Mouse (Mus musculus) neutrophil, adult 5-6 weeks (primary cell): ENCODE data around the gene Foxp1. TPM values are rescaled to one million over a fixed set of nuclear protein-coding genes. Genes with fewer than 3 reads are reported as not detected.

Experiments
- ATAC-seq: fragments of 151-379, 151-347 bp; 2 replicates; pipeline ENCODE4 v1.8.0; 2017; ENCODE audit warnings: mild to moderate bottlenecking, moderate TSS enrichment; ENCODE audit not compliant: insufficient number of reproducible peaks, poor library complexity, low FRiP score, severe bottlenecking; ENCODE audit errors: extremely low read depth
- total RNA-seq: library from RNA; stranded (forward); fragments of 200-1000 nt; gene quantifications from 2 replicates; pipeline ENCODE4 v1.2.3, GENCODE M21; 2017

The Foxp1 gene
- 437 and 448 TPM in 2 replicates for total RNA-seq

DNA sequence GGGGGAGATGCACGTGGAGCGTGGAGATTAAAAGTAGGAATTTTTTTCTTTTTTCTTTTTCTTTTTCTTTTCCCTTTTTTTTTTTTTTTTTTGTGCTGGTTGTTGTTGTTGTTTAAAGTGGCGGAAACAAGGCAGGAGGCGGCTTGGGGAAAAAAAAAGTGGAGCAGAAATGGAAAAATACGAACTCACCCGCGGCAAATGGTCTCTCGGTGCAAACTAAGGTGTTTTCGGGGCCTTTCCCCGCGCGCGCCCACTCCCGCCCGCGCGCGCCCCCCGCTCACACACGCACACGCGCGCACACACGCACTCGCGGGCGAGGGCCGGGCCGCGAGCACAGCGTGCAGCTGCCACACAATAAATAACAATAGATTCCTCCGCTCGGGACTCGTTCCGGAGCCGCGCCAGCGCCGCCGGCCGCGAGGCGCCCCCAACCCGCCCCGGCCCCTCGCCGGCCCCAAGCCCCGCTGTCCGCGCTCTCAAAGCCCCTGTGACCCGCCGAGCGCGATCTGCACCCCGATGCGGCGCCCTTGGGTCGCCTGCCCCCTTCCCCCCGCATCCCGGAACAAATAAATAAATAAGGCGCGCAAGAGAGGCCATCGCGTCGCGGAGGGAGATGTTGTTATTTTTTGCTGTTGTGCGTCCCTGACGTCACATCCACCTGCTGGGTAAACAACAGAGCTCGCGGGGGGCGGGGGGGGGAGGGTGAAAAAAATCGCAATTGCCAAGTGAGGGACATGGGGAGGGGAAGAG lies at the start of gene Foxp1:
Gene Foxp1, minus strand, starts transcription at position 363 of the 750 bp plus-strand sequence.
- ATAC-seq: peak; percentile 25

DNA sequence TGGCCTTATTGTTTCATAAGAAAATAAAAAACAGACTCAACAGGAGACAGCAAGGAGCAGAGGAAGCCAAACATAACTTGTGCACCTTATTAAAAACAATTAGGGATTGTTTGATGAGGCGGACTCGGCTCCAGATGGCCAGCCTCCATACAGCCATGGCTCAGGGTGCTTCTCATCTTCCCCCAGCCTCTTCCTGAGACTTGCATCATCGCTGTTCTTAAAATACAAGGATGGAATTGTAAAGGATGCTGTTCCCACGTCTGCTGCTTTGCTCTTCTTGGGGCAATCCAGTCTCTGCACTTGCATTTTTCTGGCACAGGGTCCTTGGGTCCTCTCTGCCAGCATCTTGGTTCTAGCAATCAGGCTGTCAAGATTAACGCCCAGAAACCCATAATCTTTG lies 49.5 kb upstream of the Foxp1 start:
- ATAC-seq: no peak

DNA sequence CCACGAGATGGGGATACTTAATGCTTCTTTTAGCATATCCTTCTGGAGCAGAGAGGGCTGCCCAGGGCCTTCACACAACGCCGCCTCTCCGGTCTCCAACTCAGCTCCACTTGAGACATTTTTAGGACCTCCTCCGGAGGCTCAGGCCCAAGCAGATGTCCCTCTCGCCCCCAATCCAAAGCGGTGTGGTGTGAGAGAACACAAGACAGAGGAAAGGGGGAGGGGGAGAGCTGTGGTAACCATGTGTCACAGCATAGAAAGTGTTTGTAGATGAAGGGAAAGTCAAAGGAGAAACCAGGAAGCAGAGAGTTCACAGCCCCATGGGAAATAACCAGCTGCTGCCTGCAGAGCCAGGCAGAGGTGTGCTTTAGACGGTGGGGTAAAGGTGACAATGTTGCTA lies 44.4 kb upstream of the Foxp1 start:
- no peak for ATAC-seq

DNA sequence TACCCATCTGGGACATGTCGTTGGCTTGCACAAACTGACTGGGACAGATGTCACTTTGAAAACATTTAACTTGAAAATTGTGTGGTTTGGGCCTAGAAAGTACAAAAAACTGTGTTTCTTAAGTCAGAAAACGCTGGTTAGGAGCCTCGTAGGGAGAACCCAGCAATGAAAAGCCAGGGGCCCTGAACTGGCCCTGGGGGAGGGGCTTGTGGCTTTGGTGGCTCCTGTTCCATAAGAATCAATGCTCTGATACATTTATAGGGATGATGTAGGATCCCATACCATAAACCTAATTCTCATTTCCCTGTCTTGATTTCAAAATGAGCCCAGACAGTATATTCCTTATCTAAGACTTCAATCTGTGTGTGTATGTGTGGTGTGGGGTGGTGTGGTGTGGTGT lies 42.2 kb upstream of the Foxp1 start:
- ATAC-seq: no peak

DNA sequence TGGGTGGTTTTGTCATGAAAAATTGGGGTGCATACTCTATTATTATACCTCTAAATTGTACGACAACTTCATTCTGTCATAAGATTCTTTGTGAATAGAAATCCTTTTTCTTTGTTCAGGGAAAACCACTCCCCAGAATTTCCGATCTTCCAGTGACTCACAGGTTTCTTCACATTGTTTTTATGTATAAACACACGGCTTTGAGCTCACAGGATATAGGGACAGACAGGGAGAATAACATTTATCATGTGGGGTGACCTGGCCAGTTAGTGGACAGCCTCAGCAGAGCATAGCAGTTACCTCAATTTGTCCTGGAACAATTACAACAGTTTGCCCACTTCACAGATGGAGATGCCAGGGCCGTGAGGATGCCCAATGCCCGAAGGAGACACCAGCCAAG lies 34.4 kb upstream of the Foxp1 start:
- no peak for ATAC-seq

DNA sequence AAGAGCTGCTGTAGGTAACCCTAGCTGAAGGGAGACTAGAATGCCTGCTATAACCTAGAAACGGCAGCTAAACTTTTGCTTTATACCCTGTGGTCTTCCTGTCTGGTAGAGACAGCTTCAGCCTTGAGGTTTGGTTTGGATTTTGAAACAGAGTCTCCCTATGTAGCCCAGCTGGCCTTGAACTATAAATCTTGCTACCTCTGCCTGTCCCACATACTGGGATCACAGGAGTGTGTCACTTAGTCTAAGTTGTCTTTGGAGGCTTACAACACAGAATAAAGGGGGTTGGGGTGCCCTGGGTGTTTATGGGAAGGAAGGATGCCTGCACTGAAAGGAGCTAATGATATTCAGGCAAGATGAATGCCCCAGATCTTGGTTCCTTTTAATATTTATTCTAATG lies 30.3 kb upstream of the Foxp1 start:
- ATAC-seq: no peak

DNA sequence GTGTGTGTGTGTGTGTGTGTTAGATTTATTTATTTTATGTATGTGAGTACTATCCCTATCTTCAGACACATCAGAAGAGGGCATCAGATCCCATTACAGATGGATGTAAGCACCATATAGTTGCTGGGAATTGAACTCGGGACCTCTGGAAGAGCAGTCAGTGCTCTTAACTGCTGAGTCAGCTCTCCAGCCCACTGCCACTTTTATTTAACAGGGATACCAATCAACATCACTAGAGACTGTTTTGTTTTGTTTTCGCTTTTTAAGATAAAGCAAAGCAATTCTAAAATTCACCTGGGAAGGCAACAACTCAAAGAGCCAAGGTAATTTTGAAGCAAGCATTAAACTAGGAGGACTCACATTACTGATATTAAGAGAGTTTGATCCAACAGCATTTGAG lies 23.9 kb upstream of the Foxp1 start:
- no peak for ATAC-seq

DNA sequence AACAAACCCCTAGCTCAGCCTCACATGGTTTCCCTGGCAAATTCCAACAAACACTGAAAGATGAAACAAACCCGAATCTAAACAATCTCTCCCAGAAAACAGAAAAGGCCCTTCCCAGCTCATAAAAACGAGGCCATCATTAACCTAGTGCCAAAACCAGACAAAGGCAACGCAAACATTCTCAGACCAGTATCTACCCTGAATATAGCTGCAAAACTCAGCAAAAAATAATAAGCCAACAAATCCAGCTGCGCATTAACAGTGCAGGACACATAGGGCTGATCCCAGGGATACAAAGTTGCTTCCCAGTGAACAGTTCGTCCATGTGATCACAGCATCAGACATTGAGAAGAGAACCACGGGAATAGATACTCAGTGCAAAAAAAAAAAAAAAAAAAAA lies 22.9 kb upstream of the Foxp1 start:
- ATAC-seq: no peak

DNA sequence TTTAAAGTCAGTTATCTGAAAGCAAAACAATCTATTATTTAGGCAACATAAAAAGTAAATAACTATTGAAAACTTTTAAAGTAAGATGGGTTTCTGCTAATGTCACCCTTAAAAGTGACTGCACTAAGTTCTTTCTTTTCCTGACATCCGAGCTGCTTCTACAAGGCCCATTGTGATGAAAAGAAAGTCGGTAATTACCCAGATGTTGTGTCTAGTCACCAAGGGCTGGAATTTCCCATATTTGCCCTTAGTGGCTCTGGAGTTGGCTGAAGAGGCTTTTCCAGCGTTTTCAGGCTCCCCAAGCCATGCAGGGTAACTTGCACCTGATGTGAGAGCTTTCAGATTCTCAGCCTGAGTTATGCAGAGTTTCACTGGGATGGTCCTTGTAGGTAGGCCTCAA lies 18.6 kb upstream of the Foxp1 start:
- ATAC-seq: no peak

DNA sequence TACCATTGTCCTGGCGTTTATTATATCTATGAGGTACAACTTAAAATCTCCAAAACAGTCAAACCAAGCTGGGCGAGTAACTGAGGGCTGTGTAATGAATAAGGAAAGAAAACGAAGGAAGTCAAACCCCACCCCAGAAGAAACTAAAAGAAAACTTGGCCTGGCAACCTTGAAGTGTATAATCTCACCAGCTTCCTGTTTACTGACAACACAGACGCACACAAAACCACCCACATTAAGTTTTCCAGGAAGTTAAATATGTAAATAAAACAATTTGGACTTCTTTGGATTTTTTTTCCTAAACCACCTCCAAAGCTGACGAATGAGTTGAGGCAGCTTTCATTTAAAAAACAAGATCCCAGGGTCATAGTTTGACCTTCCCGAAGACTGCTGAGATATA lies 18.1 kb upstream of the Foxp1 start:
- ATAC-seq: no peak

DNA sequence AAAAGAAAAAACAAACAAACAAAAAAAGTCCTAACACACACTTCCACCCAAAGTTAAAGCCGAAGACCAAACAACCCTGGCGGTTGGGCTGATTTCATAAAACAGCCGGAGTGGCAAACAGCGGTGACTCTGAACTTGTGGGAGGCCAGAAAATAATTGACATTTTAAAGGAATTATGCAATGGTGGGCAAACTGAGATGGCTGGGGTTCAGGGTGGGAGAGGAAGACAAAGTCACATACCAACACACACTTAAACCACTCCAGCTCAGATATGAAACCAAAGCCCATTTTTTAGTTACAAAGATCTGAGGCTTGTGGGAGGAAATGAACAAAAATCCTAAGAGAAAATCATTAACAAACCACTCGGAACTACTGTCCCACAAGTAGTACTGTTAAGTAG lies 17.6 kb upstream of the Foxp1 start:
- ATAC-seq: no peak

DNA sequence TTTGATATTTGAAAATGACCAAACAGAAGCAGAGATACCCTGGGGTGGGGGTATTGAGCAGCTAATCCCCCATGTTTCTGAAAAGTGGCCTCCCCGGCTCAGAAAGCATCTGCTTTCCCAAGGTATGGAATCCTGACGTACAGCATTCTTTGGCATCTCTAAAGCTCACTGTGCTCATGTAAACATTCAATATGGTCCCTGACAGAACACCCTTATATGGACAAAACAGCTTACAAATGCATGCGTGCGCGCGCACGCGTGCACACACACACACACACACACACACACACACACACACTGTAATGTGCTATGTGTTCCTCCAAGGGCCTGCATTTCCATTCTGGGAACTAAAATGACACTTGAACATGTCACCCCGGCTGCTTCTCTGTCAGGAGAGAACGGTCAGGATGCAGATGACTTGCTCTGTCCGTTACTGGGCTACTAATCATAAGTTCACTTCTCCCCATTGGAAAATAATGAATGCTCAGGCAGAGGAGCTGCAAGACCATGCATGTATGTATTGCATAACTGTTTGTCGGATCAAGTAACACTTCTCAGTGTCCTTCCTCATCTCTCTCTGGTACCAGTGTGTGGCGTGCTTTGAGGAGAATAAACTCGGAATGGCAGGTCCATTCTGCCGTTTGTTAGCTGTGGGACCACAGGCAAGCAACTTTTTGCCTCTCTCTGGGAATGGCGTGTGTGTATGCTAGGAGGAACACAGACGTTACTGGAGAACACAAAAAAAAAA lies 15.8 kb upstream of the Foxp1 start:
- ATAC-seq: no peak

DNA sequence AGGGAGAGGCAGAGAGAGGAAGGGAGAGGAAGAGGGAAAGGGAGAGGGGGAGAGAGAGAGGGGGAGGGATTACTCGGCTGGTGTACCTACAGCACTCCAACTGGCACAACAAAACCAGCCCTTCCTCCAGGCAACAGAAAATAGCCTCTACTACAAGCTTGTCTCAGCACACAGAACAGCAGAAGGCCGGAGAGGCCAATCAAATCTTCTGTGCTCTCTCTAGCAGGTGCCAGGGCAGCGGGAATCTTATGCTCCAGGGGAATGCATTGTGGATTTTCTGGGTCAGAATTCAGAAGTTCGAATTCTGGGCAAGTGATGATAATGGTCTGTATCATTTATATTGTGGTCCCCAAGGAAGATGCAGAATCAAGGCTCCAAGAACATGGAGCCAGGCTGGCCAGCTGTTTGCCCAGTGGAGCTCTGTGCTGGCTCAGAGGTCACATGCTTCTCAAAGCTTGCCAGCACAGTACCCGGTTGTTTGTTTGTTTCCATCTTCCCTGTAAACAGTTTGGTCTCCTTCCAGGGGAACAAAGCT lies 11.8 kb upstream of the Foxp1 start:
- ATAC-seq: no peak

DNA sequence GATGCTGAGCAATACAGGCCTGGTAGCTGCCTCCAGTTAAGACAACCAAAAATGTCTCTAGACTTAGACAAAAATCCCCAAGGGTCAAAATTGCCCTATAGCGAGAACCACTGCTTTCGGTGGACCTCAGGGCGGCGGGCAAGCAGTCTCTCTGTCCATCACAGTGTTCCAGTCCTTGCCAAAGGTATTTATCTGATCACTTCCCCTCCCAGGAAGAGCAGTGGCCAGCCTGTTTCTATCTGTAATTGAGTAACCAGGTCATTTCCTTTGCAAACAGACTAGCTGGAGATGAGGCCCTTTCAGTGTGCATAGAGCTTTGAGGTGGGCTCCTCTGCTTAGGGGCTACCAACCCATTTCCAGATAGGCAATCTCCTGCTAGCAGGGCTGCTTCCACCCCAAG lies 9.9 kb upstream of the Foxp1 start:
- no peak for ATAC-seq

DNA sequence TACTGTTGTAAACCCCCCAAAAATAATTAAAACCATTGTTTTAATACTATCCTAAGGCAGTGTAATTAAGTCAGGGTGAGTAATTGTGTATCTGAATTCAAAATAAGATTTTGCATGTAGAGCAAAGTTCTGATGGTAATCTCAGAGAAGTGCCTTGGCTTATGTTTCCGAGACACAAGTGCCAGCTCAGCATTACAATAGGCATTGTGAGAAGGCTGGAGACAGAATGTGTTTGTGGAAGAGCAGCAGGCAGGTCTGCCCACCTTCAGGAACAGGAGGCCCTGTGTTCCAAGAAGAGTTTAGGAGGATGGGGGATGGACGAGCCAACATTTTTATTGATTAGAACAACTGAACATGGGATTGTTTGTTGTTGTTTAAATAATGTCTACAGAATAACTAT lies 6.5 kb upstream of the Foxp1 start:
- ATAC-seq: no peak

DNA sequence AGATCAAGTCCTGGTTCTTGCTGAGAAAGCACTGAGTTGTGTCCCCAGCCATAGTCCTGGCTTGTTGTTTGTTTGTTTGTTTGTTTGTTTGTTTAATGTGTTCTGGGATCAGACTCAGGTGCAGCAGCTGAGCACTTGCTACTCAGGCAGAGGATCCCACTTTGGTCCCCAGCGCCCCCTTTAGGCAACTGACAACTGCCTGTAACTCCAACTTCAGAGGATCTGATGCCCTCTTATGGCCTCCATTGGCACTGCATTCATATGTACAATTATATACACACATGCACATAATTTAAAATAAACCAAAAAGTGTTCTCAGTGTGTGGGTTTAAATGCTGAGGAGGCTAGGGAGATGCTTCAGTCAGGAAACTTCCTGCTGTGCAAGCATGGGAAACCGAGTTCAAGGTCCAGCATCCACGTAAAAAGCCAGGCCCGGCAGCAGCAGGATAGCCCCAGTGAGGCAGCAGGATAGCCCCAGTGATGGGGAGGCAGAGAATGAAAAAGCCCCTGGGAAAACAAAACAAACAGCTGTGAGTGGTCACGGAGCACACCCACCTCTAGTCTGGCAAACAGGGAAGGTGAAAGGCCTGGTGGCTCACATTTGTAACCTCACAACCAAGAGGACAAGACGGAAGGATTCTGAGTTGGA lies 5.1 kb upstream of the Foxp1 start:
- ATAC-seq: no peak

DNA sequence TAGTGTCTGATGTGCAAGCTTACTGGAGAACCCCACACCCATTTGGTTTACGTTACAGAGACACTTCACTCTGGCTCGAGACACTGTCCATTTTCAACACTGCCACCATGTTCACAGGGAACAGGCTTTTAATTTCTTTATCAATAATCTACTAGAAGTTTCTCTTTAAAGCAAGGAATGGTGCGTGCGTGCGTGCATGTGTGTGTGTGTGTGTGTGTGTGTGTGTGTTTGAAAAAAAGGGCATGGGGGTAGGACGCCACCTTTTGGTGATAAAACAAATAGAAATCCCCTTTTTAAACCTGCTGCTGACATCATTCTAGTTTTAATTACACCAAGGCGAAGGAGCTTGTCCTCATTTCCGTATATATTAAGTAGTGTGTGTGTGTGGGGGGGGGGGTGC lies 2.8 kb upstream of the Foxp1 start:
- no peak for ATAC-seq

DNA sequence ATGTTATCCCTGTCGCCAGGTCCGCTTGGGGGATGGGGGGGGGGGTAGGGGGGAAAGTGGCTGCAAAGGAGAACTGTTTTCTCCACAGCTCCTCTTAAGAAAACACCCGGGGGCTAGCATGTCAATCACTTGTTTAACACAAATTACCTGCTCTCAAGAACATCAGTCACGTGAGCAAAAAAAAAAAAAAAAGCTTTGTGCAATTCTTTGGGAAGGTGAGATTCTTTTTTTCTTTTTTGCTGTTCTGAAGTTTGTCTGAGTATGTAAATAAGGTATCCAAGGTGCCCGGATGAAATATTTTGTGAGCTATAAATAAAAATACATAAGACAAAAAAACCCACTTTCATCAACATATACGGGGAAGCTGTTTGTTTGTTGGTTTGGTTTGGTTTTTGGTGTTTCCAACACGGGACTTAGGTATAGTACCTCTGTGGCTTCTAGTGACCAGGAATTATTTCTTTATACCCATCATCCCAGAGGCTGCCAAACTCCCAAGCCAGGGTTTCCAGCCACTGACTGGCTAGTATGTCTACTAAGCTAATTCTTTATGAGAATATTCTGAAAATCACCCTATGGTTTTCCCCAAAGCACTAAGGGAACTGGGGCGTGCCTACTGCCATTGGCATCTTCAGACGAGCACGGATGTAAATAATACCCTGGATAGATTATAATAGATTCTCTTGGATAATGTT lies 1.3 kb upstream of the Foxp1 start:
- ATAC-seq: no peak

DNA sequence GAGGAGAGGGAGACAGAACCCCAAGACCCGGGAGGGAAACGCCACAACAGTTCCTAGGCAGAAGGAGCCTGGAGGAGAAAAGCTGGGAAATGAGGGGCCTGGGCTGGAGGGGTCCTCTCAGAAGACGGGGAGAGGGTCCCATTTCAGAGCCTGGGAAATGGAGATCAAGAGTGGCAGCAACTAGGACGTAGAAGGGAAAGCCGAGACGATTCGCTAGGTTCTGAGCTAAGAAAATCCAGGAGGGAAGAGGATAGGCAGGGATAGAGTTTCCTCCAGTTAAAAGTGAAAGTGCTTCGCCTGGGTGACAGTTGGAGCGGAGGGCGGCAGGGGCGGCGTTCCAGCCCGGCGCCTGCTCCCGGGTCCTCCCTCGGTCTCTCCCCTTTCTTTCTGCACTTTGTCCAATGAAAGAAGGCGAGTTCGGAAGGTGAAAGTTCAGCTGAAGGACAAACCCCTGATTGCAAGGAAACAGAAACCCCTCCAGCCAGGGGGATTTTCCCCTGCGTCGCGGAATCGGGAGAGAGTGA lies 650 bp upstream of the Foxp1 start:
- no peak for ATAC-seq
